Mouse (Mus musculus) heart, postnatal 25 days (tissue): Measurements from ENCODE around the gene Atox1. TPM values are rescaled to one million over a fixed set of nuclear protein-coding genes. Genes with fewer than 3 reads are reported as not detected.

Experiments
- microRNA-seq: library from miRNA; unstranded; fragments of <30 nt; microRNA quantifications from one replicate; pipeline ENCODE4 v1.2.0, GENCODE M21; 2022
- total RNA-seq, 2 experiments: library from RNA; stranded (reverse); gene quantifications; 2 replicates each; pipeline ENCODE4 v1.2.3; 2021

The Atox1 gene
- total RNA-seq, 2 experiments from 2014 or later: 113 to 124 TPM

Small RNAs within 50 kb of the gene (microRNA-seq; reads per million reads assigned to microRNA genes)
- gene Mir7652: not detected

Other genes starting within 250 kb of the Atox1 start
- gene Fat2, start 124.7 kb downstream of the Atox1 start, total RNA-seq: under 1 TPM in 1 of 2 experiments, not detected in 1; 0.08 TPM
- gene Sparc, start 38.1 kb downstream of the Atox1 start, total RNA-seq: 100 to 1,000 TPM; 785 to 951 TPM
- 10 to 100 TPM; 39.7 to 42.8 TPM for gene G3bp1, start 8.4 kb upstream of the Atox1 start, total RNA-seq
- not detected for gene Glra1, start 147.0 kb upstream of the Atox1 start, total RNA-seq